Mouse (Mus musculus): ENCODE data around the gene Tshr. TPM values are rescaled to one million over a fixed set of nuclear protein-coding genes. Genes with fewer than 3 reads are reported as not detected.
A peak's percentile ranks its signal among the peaks of the same experiment; 100 is the strongest.
"Not testable (repeated sequence)": the region's sequence is repeated elsewhere in the genome, so short reads cannot be mapped to it uniquely, and the experiment has no call there.

Gene Tshr
- total RNA-seq, 2 experiments from 2014 or later, result 0.45 to 0.55 TPM

DNA sequence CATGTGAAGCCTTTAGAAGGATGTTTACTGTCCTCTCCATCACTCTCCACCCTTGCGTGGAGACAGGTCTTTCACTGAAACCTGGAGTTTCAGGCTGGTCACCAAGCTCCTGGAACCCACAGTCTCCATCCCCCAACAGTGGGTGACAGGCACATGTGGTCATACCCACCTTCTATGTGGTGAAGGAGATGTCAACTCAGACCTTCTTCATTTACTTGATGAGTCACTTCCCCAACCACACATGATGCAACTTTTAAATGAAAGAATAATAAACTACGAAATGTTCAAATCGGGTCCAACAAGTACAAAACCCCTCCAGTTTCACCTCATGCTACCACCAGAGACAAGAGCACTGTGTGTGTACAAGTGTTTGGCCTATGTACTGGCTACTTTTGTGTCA, 200.8 kb downstream of the Tshr start:
- peak; percentile 34 for ATAC-seq (ENCODE audit: poor library complexity, severe bottlenecking)

GRCm38 (mm10) chr12:91585815-91586214, 201.5 kb downstream of the Tshr start:
- ATAC-seq (ENCODE audit: poor library complexity, severe bottlenecking), result not testable (repeated sequence)

GRCm38 (mm10) chr12:91587077-91587476, 202.7 kb downstream of the Tshr start:
- no peak for ATAC-seq (ENCODE audit: poor library complexity, severe bottlenecking)

DNA sequence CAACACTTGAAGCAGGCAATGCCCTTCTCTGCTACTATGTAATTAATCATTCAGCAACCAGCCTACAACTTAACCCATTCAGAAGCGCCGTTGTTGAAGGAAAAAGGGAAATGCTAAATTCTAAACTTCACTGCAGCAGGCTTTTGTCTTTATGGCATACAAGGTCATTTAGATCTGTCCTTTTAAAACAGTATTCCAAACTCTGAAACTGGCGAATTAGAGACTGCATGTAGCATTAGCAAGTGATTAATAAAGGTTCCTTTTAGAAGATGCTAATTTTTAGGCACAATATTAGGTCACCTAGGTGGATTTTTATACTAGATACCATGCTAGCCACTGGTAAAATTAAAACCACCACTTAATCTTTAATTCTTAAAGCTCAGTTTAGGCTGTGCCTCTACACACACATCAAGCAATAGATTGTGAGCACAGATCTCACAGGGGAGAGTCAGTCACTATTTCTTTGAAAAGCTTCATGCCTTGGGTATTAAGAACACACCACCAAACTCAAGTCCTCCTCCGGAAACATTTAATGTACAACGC, 203.2 kb downstream of the Tshr start:
- no peak for ATAC-seq (ENCODE audit: poor library complexity, severe bottlenecking)

DNA sequence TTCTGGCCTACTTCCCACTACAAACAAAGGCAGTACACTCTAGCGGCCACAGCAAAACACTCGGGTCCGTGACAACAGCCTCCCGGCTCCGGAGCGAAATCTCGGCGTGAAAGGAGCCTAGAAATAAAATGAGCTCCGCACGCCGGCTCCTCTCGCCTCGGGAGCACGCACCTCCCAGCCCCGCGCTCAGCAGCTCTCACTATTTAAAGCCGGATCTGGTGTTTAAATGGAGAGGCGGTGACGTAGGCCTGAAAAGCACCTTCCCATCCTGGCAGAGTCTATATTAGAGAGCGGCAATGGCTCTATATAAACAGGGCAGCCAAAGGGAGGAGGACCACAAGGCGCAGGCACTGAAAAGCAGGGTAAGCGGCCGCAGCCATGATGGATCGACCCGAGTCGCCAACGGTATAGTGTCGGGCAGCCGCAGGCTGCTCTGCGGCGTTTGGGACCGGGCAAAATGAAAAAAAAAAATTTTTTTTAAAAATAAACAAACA, 203.9 kb downstream of the Tshr start:
- peak; percentile 47 for ATAC-seq (ENCODE audit: poor library complexity, severe bottlenecking)

- no peak for ATAC-seq (ENCODE audit: poor library complexity, severe bottlenecking)
Measured at GRCm38 (mm10) chr12:91588670-91589541, 204.5 kb downstream of the Tshr start.

GRCm38 (mm10) chr12:91589542-91589846, 205.1 kb downstream of the Tshr start:
- no peak for ATAC-seq (ENCODE audit: poor library complexity, severe bottlenecking)

- ATAC-seq (ENCODE audit: poor library complexity, severe bottlenecking), result peak; percentile 57
Measured at GRCm38 (mm10) chr12:91589847-91590690, 205.7 kb downstream of the Tshr start, which contains the start of gene Gtf2a1. Gtf2a1 (minus strand) TSS chr12:91590487.

DNA sequence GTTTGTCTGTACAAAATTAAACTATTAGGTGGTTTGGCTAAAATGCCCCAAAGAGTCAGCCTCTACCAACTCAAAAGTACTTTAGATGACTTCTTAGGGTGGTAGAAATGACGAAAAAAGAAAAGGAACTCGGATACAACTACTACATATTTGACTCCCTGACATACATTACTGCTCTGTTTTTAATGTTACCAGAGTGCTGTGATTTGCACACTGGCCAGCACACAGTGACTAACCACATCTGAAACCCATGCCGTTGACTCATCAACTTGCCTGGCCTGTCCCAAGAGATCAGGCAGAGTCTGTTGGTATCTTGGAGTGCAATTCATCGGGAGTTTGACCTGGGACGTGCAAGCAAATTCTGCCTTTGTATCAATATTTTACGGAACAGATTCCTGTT, 206.4 kb downstream of the Tshr start:
- ATAC-seq (ENCODE audit: poor library complexity, severe bottlenecking), result peak; percentile 13; the same call in 1 of the 2 replicates

- no peak for ATAC-seq (ENCODE audit: poor library complexity, severe bottlenecking)
Measured at GRCm38 (mm10) chr12:91591191-91591590, 206.8 kb downstream of the Tshr start.

DNA sequence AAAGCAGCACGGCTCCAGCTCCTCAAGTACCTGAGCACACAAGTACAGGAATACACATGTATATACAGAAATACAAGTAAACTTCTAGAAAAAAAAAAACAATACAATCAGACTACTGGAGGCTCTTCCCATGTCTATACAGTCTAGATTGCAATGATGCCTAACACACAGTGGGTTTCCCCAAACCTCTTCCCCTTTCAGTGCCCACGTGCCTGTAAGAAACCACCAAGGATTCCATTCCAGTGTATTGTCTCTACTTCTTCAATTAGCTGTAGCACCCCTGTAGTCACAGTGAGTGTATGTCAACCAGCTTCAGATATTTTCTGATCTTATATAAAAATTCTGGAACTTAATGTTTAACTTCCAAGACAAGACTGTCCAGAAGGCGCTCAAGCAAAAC, 207.8 kb downstream of the Tshr start:
- ATAC-seq (ENCODE audit: poor library complexity, severe bottlenecking), result peak; percentile 28

Other genes starting within 250 kb of the Tshr start
- 30.8 and 37.3 TPM in 2 replicates for gene Cep128, start 154 bp upstream of the Tshr start, total RNA-seq (2015)
- 38.2 and 47.2 TPM in 2 replicates for gene Cep128, start 154 bp upstream of the Tshr start, total RNA-seq (2017)
- 30.8 and 32.9 TPM in 2 replicates for gene Gtf2a1, start 205.9 kb downstream of the Tshr start, total RNA-seq (2015)
- gene Gtf2a1, start 205.9 kb downstream of the Tshr start, total RNA-seq (2017), result 33.6 and 37.7 TPM in 2 replicates

All from megakaryocyte, adult 5-6 weeks (primary cell).